Mouse (Mus musculus): Measurements from ENCODE around the gene Pdzd2.

GRCm38 (mm10) chr15:12628451-12628850, 111.3 kb downstream of the Pdzd2 start:
- no peak for TF ChIP-seq CTCF (IDR thresholded peaks at IDR 0.05; ENCODE audit: control insufficient read depth, insufficient read depth, insufficient replicate concordance, low read depth, low read length)
- TF ChIP-seq POLR2A (IDR thresholded peaks at IDR 0.05; ENCODE audit: control insufficient read depth, low read depth, low read length): no peak

Data from testis, adult 2 months (tissue).